ENCODE assay signal across 12 mouse cellular contexts in the genomic region with DNA sequence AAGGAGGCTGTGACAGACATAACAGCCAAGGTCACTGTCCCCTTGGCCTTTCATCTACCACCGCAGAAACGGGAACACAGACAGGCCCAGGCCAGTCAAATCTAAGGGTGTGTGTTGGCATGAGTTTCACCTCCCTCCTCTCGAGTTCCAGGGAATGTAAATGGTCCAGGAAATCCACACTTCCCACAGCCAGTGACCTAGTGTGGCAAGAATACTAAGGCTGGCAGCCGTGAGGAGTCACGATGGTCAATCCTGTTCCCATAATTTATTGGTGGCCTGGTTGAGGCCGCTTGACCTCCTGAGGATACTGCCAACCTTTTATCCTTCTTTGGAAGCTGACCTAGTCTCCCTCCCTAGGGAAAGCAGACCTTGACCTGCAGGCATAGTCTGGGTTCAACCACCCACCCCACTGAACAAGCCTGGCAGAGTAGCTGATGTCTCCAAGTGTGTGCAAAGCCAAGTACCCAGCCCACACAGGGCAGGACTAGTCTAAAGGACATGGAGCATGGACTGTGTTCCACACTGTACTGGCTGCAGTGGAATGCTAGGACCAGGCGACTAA. TPM values are rescaled to one million over a fixed set of nuclear protein-coding genes. Genes with fewer than 3 reads are reported as not detected.
DNase-seq lines count a peak whose midpoint lies in the region; ATAC-seq and TF ChIP-seq lines count a peak whose summit lies in the region.
"Had no signal": no experiment of that assay in that cellular context is flagged by ENCODE, and none has a peak within 500 bp of the region (broad histone marks: within the 10 kb centered on the region; RNA-seq: fewer than 3 reads in every experiment).

No protein-coding gene starts in this region.

- no peak overlapping the region for H3K4me3 ChIP-seq in heart, postnatal 0 days (ENCODE audit: low read depth, low read length)
- H3K4me3 ChIP-seq in CH12.LX (replicated peaks in 1 of 3; ENCODE audit: low read depth in 2 of 3, low read length in 2 of 3, poor library complexity in 1 of 3), result peak overlapping the region in 1 of 3 experiments; percentile 29
- H3K4me3 ChIP-seq in liver, embryonic 11.5 days (ENCODE audit: low read depth, low read length), result no peak overlapping the region
- H3K4me3 ChIP-seq in embryonic facial prominence, embryonic 10.5 days, result no peak overlapping the region
- H3K4me3 ChIP-seq: embryonic facial prominence, embryonic 13.5 days; heart, embryonic 12.5 days had no signal

- H3K36me3 ChIP-seq in heart, postnatal 0 days (replicated peaks; ENCODE audit: control insufficient read depth, insufficient read depth, low read length), result no peaks in the 10 kb centered on the region
- H3K36me3 ChIP-seq in CH12.LX (replicated peaks in 1 of 2; ENCODE audit: control insufficient read depth in 1 of 2, insufficient read depth in 1 of 2, low read length in 1 of 2), result no peaks in the 10 kb centered on the region
- no peaks in the 10 kb centered on the region for H3K36me3 ChIP-seq in liver, embryonic 11.5 days (ENCODE audit: control insufficient read depth, insufficient read depth, low read length)
- no peaks in the 10 kb centered on the region for H3K36me3 ChIP-seq in embryonic facial prominence, embryonic 10.5 days (replicated peaks)
- H3K36me3 ChIP-seq: embryonic facial prominence, embryonic 13.5 days; heart, embryonic 12.5 days had no signal

- TF ChIP-seq CTCF in heart, postnatal 0 days (IDR thresholded peaks at IDR 0.05; ENCODE audit: low read depth), result no peak
- TF ChIP-seq CTCF in CH12.LX (conservative IDR thresholded peaks at IDR 0.05 in 1 of 2, IDR thresholded peaks at IDR 0.05 in 1 of 2; ENCODE audit: low read depth in 2 of 2, low read length in 2 of 2), result no peak

- no peak for TF ChIP-seq EP300 in heart, postnatal 0 days (IDR thresholded peaks at IDR 0.05; ENCODE audit: low read depth)
- TF ChIP-seq EP300 in CH12.LX (IDR thresholded peaks at IDR 0.05; ENCODE audit: low read length), result no peak

- dilution Hi-C loops in CH12.LX (cut with MboI; ENCODE audit: extremely low pct_ligation_motif_present, extremely low pct_unique_long_range_greater_than_20kb, low sequenced_read_pairs), result no loop called here

- TF ChIP-seq RAD21 in CH12.LX (IDR thresholded peaks at IDR 0.05; ENCODE audit: low read depth, low read length), result no peak

- WGBS in heart, postnatal 0 days, result 57% methylated on average over 7 of the region's 7 CpGs
- WGBS in liver, embryonic 11.5 days, result 67% methylated on average over 7 of the region's 7 CpGs
- WGBS in embryonic facial prominence, embryonic 10.5 days, result 66% methylated on average over 7 of the region's 7 CpGs

- peak overlapping the region; percentile 65; the same call in 1 of the 2 replicates for H3K27ac ChIP-seq in heart, postnatal 0 days (ENCODE audit: low read depth)
- no peak overlapping the region for H3K27ac ChIP-seq in CH12.LX (ENCODE audit: insufficient read depth, low read depth)
- no peak overlapping the region for H3K27ac ChIP-seq in liver, embryonic 11.5 days (ENCODE audit: low read depth, low read length)
- H3K27ac ChIP-seq in embryonic facial prominence, embryonic 10.5 days (replicated peaks), result no peak overlapping the region
- H3K27ac ChIP-seq: embryonic facial prominence, embryonic 13.5 days had no signal

- H3K4me2 ChIP-seq in heart, postnatal 0 days (ENCODE audit: low read depth, low read length), result no peak overlapping the region; the same call in 1 of the 2 replicates
- H3K4me2 ChIP-seq in CH12.LX (ENCODE audit: insufficient read depth, low read depth, poor library complexity, severe bottlenecking), result 0 out of 2 replicates have a peak overlapping the region, but pooled peaks have one; percentile 16
- H3K4me2 ChIP-seq in liver, embryonic 11.5 days, result peak overlapping the region; percentile 36
- H3K4me2 ChIP-seq: embryonic facial prominence, embryonic 13.5 days; heart, embryonic 12.5 days had no signal

- ATAC-seq in heart, postnatal 0 days (ENCODE audit: insufficient read depth, low read depth), result peak; percentile 59
- no peak for ATAC-seq in liver, embryonic 11.5 days (replicated peaks; ENCODE audit: low FRiP score)
- ATAC-seq: activated CD4-positive, CD25-positive, alpha-beta regulatory T cell, adult 4 months; CD4-positive, CD25-positive, alpha-beta regulatory T cell, adult 4 months had no signal

- H3K4me1 ChIP-seq in heart, postnatal 0 days (ENCODE audit: control insufficient read depth, insufficient read depth), result peaks cover 11% of the 10 kb centered on the region; the same call in 1 of the 2 replicates
- H3K4me1 ChIP-seq in CH12.LX (ENCODE audit: control insufficient read depth in 1 of 2, insufficient read depth in 2 of 2), result peaks cover 7 to 29% of the 10 kb centered on the region in 2 experiments
- peaks cover 24% of the 10 kb centered on the region for H3K4me1 ChIP-seq in liver, embryonic 11.5 days (replicated peaks; ENCODE audit: control insufficient read depth, insufficient read depth, low read length)
- H3K4me1 ChIP-seq in embryonic facial prominence, embryonic 10.5 days, result 0 out of 2 replicates have a peak, but pooled peaks cover 10% of the 10 kb centered on the region
- H3K4me1 ChIP-seq: embryonic facial prominence, embryonic 13.5 days; heart, embryonic 12.5 days had no signal

- no peak for TF ChIP-seq POLR2A in CH12.LX (IDR thresholded peaks at IDR 0.05; ENCODE audit: low read depth, low read length)

- intact Hi-C loops in left cerebral cortex, postnatal 36 days (cut with DNase I), result no loop called here

- no peaks in the 10 kb centered on the region for H3K79me2 ChIP-seq in CH12.LX (replicated peaks; ENCODE audit: control insufficient read depth, extremely low read depth, insufficient read depth, poor library complexity, severe bottlenecking)

- in situ Hi-C loops in CH12.LX (cut with MboI; ENCODE audit: low pct_ligation_motif_present, low pct_unique_long_range_greater_than_20kb, low sequenced_read_pairs), result no loop called here

- no peaks in the 10 kb centered on the region; the same call in 1 of the 2 replicates for H3K9me3 ChIP-seq in heart, postnatal 0 days (replicated peaks; ENCODE audit: control insufficient read depth, low read length)
- peaks cover 5% of the 10 kb centered on the region for H3K9me3 ChIP-seq in CH12.LX (replicated peaks; ENCODE audit: low read length)
- H3K9me3 ChIP-seq in liver, embryonic 11.5 days (ENCODE audit: control insufficient read depth, low read length), result no peaks in the 10 kb centered on the region
- H3K9me3 ChIP-seq in embryonic facial prominence, embryonic 10.5 days, result no peaks in the 10 kb centered on the region
- H3K9me3 ChIP-seq: embryonic facial prominence, embryonic 13.5 days had no signal

- DNase-seq in heart, postnatal 0 days (ENCODE audit: low spot score), result no peak
- no peak for DNase-seq in heart, adult 9 months (ENCODE audit: low spot score in 2 of 2)
- no peak for DNase-seq in CH12.LX (ENCODE audit: extremely low read depth)
- DNase-seq in brain, adult 2 months (ENCODE audit: low read depth, low spot score), result peak; percentile 17
- no peak for DNase-seq in liver, embryonic 11.5 days (ENCODE audit: low spot score)
- no peak for DNase-seq in cerebellum, adult 9-11 months
- DNase-seq in left cerebral cortex, postnatal 36 days (ENCODE audit: low spot score in 2 of 2), result no peak
- DNase-seq in embryonic facial prominence, embryonic 10.5 days (ENCODE audit: low spot score), result no peak

- H3K9ac ChIP-seq in heart, postnatal 0 days (replicated peaks; ENCODE audit: low read depth, low read length), result no peak overlapping the region
- no peak overlapping the region for H3K9ac ChIP-seq in CH12.LX (ENCODE audit: insufficient read depth, low read depth)
- H3K9ac ChIP-seq in liver, embryonic 11.5 days (ENCODE audit: low read depth, low read length), result no peak overlapping the region
- H3K9ac ChIP-seq: embryonic facial prominence, embryonic 13.5 days; heart, embryonic 12.5 days had no signal

- no peaks in the 10 kb centered on the region for H3K27me3 ChIP-seq in heart, postnatal 0 days (ENCODE audit: control insufficient read depth, insufficient read depth, low read length)
- no peaks in the 10 kb centered on the region for H3K27me3 ChIP-seq in CH12.LX (replicated peaks)
- no peaks in the 10 kb centered on the region for H3K27me3 ChIP-seq in liver, embryonic 11.5 days (replicated peaks; ENCODE audit: control insufficient read depth, insufficient read depth, low read length)
- no peaks in the 10 kb centered on the region for H3K27me3 ChIP-seq in embryonic facial prominence, embryonic 10.5 days (replicated peaks; ENCODE audit: low read depth, poor library complexity, severe bottlenecking)
- H3K27me3 ChIP-seq: embryonic facial prominence, embryonic 13.5 days had no signal

TF ChIP-seq in CH12.LX, 34 proteins besides CTCF, POLR2A, EP300 and RAD21 (continues in another document):
- no peak for TF ChIP-seq TCF12 (IDR thresholded peaks at IDR 0.05; ENCODE audit: low read depth, low read length)
- no peak for TF ChIP-seq ELF1 (IDR thresholded peaks at IDR 0.05; ENCODE audit: low read depth, low read length)
- TF ChIP-seq USF2 (conservative IDR thresholded peaks at IDR 0.05; ENCODE audit: low read depth, low read length), result no peak
- no peak for TF ChIP-seq JUND (conservative IDR thresholded peaks at IDR 0.05; ENCODE audit: low read depth, low read length)
- TF ChIP-seq NELFE (IDR thresholded peaks at IDR 0.05; ENCODE audit: low read depth, low read length), result no peak
- no peak for TF ChIP-seq KAT2A (IDR thresholded peaks at IDR 0.05; ENCODE audit: insufficient replicate concordance, low read length)
- TF ChIP-seq IRF4 (IDR thresholded peaks at IDR 0.05; ENCODE audit: low read depth, low read length), result no peak
- TF ChIP-seq UBTF (IDR thresholded peaks at IDR 0.05; ENCODE audit: low read depth, low read length), result no peak

RNA-seq across cellular contexts. Expression of gene Eif5, which starts 23.5 kb away (rescaled TPM):
- total RNA-seq in heart, postnatal 0 days (2014; rRNA removed; ENCODE audit: low replicate concordance), result 153 and 223 TPM in 2 replicates
- 360 and 361 TPM in 2 replicates for polyA plus RNA-seq in heart, postnatal 0 days (2015; fragmentation: Nextera tagmentation; extraction: Ambion mirVana)
- total RNA-seq in CH12.LX (2012; rRNA removed) (118 and 129 TPM in 2 replicates), CH12.LX (2014; rRNA removed) (156 and 182 TPM in 2 replicates)
- 282 and 284 TPM in 2 replicates for polyA plus RNA-seq in CH12.LX (2012; ENCODE audit: insufficient read length, low read depth)
- 623 and 628 TPM in 2 replicates for polyA plus RNA-seq in liver, embryonic 11.5 days (2014; fragmentation: Nextera tagmentation; extraction: Ambion mirVana)
- total RNA-seq in left cerebral cortex, postnatal 36 days (2021), result 100 to 1,000 TPM; 273 to 278 TPM
- 722 and 727 TPM in 2 replicates for polyA plus RNA-seq in embryonic facial prominence, embryonic 10.5 days (2016; fragmentation: Nextera tagmentation; extraction: Ambion mirVana)

RNA-seq across cellular contexts. Expression of gene Gm266, which starts 28.7 kb away (rescaled TPM):
- total RNA-seq in heart, postnatal 0 days (2014; rRNA removed; ENCODE audit: low replicate concordance), result 4.0 and 4.3 TPM in 2 replicates
- 0.85 and 1.3 TPM in 2 replicates for polyA plus RNA-seq in heart, postnatal 0 days (2015; fragmentation: Nextera tagmentation; extraction: Ambion mirVana)
- not detected in 2 replicates for total RNA-seq in CH12.LX (2012; rRNA removed)
- total RNA-seq in CH12.LX (2014; rRNA removed), result not detected in 2 replicates
- polyA plus RNA-seq in CH12.LX (2012; ENCODE audit: insufficient read length, low read depth), result not detected in 2 replicates
- 4.9 and 5.6 TPM in 2 replicates for polyA plus RNA-seq in liver, embryonic 11.5 days (2014; fragmentation: Nextera tagmentation; extraction: Ambion mirVana)
- 1 to 10 TPM; 4.0 to 4.5 TPM for total RNA-seq in left cerebral cortex, postnatal 36 days (2021)
- 15.7 and 19.8 TPM in 2 replicates for polyA plus RNA-seq in embryonic facial prominence, embryonic 10.5 days (2016; fragmentation: Nextera tagmentation; extraction: Ambion mirVana)
- polyA plus RNA-seq: activated CD4-positive, CD25-positive, alpha-beta regulatory T cell, adult 4 months; CD4-positive, CD25-positive, alpha-beta regulatory T cell, adult 4 months had no signal
